Mouse (Mus musculus) liver, adult 2 months (tissue): ENCODE data around the gene 1700028P14Rik.

ENCODE experiments used
- CTCF ChIP-seq: fragments of 200-500 bp; IDR thresholded peaks from 2 replicates; pipeline ENCODE4 v1.5.1; 2011; ENCODE audit warnings: low read depth, low read length, control low read depth
- POLR2A ChIP-seq: fragments of 200-500 bp; IDR thresholded peaks from 2 replicates; pipeline ENCODE4 v1.6.1; 2011; ENCODE audit warnings: low read length, control low read depth; ENCODE audit not compliant: insufficient read depth; ENCODE audit errors: extremely low read depth

DNA sequence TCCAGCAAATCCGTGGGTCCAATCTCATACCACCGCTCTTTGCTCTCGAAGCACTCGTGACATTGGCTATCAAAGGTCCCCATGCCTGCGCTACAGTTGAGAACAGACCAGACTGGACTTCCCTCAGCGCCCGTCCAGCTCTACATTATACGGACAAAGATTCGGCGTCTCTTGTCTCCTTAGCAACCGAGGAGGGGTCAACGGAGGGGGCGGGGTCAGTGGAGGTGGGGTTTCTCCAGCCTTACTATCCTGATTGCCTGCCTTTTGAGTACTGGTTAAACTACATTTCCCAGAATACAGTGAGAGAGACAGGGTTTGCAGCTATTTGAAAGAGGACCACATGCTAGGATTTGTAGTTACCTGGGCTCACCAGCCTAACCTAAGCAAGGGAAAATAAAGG lies at the start of gene 1700028P14Rik:
- TF ChIP-seq POLR2A (no peak), CTCF (no peak)
